Mouse (Mus musculus) MEL (cell line): ENCODE data around the gene Vcan. TPM values are rescaled to one million over a fixed set of nuclear protein-coding genes. Genes with fewer than 3 reads are reported as not detected.

Experiments used
- DNase-seq: peaks from one replicate; pipeline ENCODE4 v3.0.0; 2011; ENCODE audit warnings: low read depth, low spot score
- H3K27ac ChIP-seq: 2 replicates; pipeline ENCODE4 v1.5.1; 2012; ENCODE audit warnings: low read depth, mild to moderate bottlenecking, control low read depth, low read length, moderate library complexity; ENCODE audit not compliant: control insufficient read depth
- H3K27me3 ChIP-seq, 2 experiments: fragments of 150-350 bp in 1 of 2; sonication (generic) in 1 of 2; 2 replicates each; pipeline ENCODE4 v1.6.1; 2012; ENCODE audit warnings: low read length in 2 of 2, mild to moderate bottlenecking in 2 of 2, improper control_type of control experiment in 1 of 2, moderate library complexity in 1 of 2; ENCODE audit not compliant: insufficient read depth in 2 of 2, control insufficient read depth in 1 of 2
- H3K36me3 ChIP-seq, 2 experiments: 2 replicates each; pipeline ENCODE4 v1.6.1; 2012 to 2014; ENCODE audit warnings: low read length in 2 of 2, improper control_type of control experiment in 1 of 2, inconsistent platforms in 1 of 2, mild to moderate bottlenecking in 1 of 2; ENCODE audit not compliant: insufficient read depth in 2 of 2, control insufficient read depth in 1 of 2
- H3K4me1 ChIP-seq, 2 experiments: fragments of 150-350 bp in 1 of 2; sonication (generic) in 1 of 2; 2 replicates each; pipeline ENCODE4 v1.6.1; 2012; ENCODE audit warnings: low read length in 2 of 2, improper control_type of control experiment in 1 of 2, mild to moderate bottlenecking in 1 of 2; ENCODE audit not compliant: insufficient read depth in 2 of 2, control insufficient read depth in 1 of 2
- H3K4me3 ChIP-seq, 2 experiments: fragments of 150-350 bp in 1 of 2; sonication (generic) in 1 of 2; 2 replicates each; pipeline ENCODE4 v1.5.1; 2012; ENCODE audit warnings: low read depth in 2 of 2, low read length in 2 of 2, mild to moderate bottlenecking in 2 of 2, moderate library complexity in 2 of 2, control low read depth in 1 of 2, improper control_type of control experiment in 1 of 2; ENCODE audit not compliant: control insufficient read depth in 1 of 2, insufficient read depth in 1 of 2
- H3K79me2 ChIP-seq: 2 replicates; pipeline ENCODE4 v1.6.1; 2012; ENCODE audit warnings: mild to moderate bottlenecking, low read length, moderate library complexity; ENCODE audit not compliant: control insufficient read depth, poor library complexity, insufficient read depth
- H3K9ac ChIP-seq: 2 replicates; pipeline ENCODE4 v1.6.1; 2012; ENCODE audit warnings: low read depth, mild to moderate bottlenecking, control low read depth, low read length, moderate library complexity; ENCODE audit not compliant: control insufficient read depth, poor library complexity, severe bottlenecking
- H3K9me3 ChIP-seq: fragments of 150-350 bp; sonication (generic); replicated peaks from 2 replicates; pipeline ENCODE4 v1.6.1; 2012; ENCODE audit warnings: mild to moderate bottlenecking, low read length, improper control_type of control experiment, moderate library complexity; ENCODE audit not compliant: insufficient read depth
- E2F4 ChIP-seq: IDR thresholded peaks from 2 replicates; pipeline ENCODE4 v1.6.1; 2011; ENCODE audit warnings: low read depth, low read length, improper control_type of control experiment, borderline replicate concordance
- ELF1 ChIP-seq: IDR thresholded peaks from 2 replicates; pipeline ENCODE4 v1.6.1; 2014; ENCODE audit warnings: low read depth, mild to moderate bottlenecking, inconsistent platforms, low read length, improper control_type of control experiment, moderate library complexity
- EP300 ChIP-seq, 2 experiments: IDR thresholded peaks; 2 replicates each; pipeline ENCODE4 v1.6.1; 2011; ENCODE audit warnings: improper control_type of control experiment in 2 of 2, low read length in 2 of 2, low read depth in 1 of 2, mild to moderate bottlenecking in 1 of 2
- GABPA ChIP-seq: IDR thresholded peaks from 2 replicates; pipeline ENCODE4 v1.6.1; 2012; ENCODE audit warnings: low read depth, mild to moderate bottlenecking, inconsistent platforms, low read length, improper control_type of control experiment, moderate library complexity
- GATA1 ChIP-seq: IDR thresholded peaks from 2 replicates; pipeline ENCODE4 v1.6.1; 2011; ENCODE audit warnings: low read depth, low read length, improper control_type of control experiment
- HCFC1 ChIP-seq: IDR thresholded peaks from 2 replicates; pipeline ENCODE4 v1.6.1; 2012; ENCODE audit warnings: low read depth, mild to moderate bottlenecking, inconsistent platforms, low read length, improper control_type of control experiment, moderate library complexity
- KAT2A ChIP-seq: conservative IDR thresholded peaks from 2 replicates; pipeline ENCODE4 v1.6.1; 2012; ENCODE audit warnings: low read depth, low read length, improper control_type of control experiment, inconsistent platforms
- MAZ ChIP-seq: IDR thresholded peaks from 2 replicates; pipeline ENCODE4 v1.6.1; 2012; ENCODE audit warnings: low read depth, mild to moderate bottlenecking, inconsistent platforms, low read length, improper control_type of control experiment
- MEF2A ChIP-seq: IDR thresholded peaks from 2 replicates; pipeline ENCODE4 v1.6.1; 2014; ENCODE audit warnings: low read depth, mild to moderate bottlenecking, inconsistent platforms, low read length, improper control_type of control experiment; ENCODE audit not compliant: poor library complexity, insufficient replicate concordance, severe bottlenecking; ENCODE audit errors: extremely low read depth
- MYC ChIP-seq: IDR thresholded peaks from 2 replicates; pipeline ENCODE4 v1.6.1; 2011; ENCODE audit warnings: low read depth, mild to moderate bottlenecking, low read length, improper control_type of control experiment, moderate library complexity
- NELFE ChIP-seq: IDR thresholded peaks from 2 replicates; pipeline ENCODE4 v1.6.1; 2011; ENCODE audit warnings: low read depth, low read length, improper control_type of control experiment
- NRF1 ChIP-seq: IDR thresholded peaks from 2 replicates; pipeline ENCODE4 v1.6.1; 2014; ENCODE audit warnings: low read depth, mild to moderate bottlenecking, inconsistent platforms, low read length, improper control_type of control experiment, moderate library complexity; ENCODE audit not compliant: poor library complexity, insufficient read depth, severe bottlenecking
- POLR2AphosphoS2 ChIP-seq: IDR thresholded peaks from 2 replicates; pipeline ENCODE4 v1.6.1; 2011; ENCODE audit warnings: low read length, improper control_type of control experiment
- RCOR1 ChIP-seq: IDR thresholded peaks from 2 replicates; pipeline ENCODE4 v1.6.1; 2012; ENCODE audit warnings: low read depth, mild to moderate bottlenecking, inconsistent platforms, low read length, improper control_type of control experiment
- SIN3A ChIP-seq: IDR thresholded peaks from 2 replicates; pipeline ENCODE4 v1.6.1; 2012; ENCODE audit warnings: low read length, improper control_type of control experiment, inconsistent platforms
- SMC3 ChIP-seq: IDR thresholded peaks from 2 replicates; pipeline ENCODE4 v1.6.1; 2011; ENCODE audit warnings: low read depth, low read length, improper control_type of control experiment
- TBP ChIP-seq: IDR thresholded peaks from 2 replicates; pipeline ENCODE4 v1.8.0; 2011; ENCODE audit warnings: low read depth, low read length, improper control_type of control experiment
- TCF12 ChIP-seq: IDR thresholded peaks from 2 replicates; pipeline ENCODE4 v1.6.1; 2014; ENCODE audit warnings: low read depth, mild to moderate bottlenecking, inconsistent platforms, low read length, improper control_type of control experiment, moderate library complexity
- USF2 ChIP-seq, 2 experiments: IDR thresholded peaks; 2 replicates each; pipeline ENCODE4 v1.6.1; 2011 to 2012; ENCODE audit warnings: improper control_type of control experiment in 2 of 2, low read length in 2 of 2, borderline replicate concordance in 1 of 2, inconsistent platforms in 1 of 2, low read depth in 1 of 2, mild to moderate bottlenecking in 1 of 2; ENCODE audit not compliant: insufficient read depth in 1 of 2
- ZC3H11A ChIP-seq: IDR thresholded peaks from 2 replicates; pipeline ENCODE4 v1.6.1; 2012; ENCODE audit warnings: low read depth, mild to moderate bottlenecking, inconsistent platforms, low read length, improper control_type of control experiment
- ZNF384 ChIP-seq: IDR thresholded peaks from 2 replicates; pipeline ENCODE4 v1.6.1; 2012; ENCODE audit warnings: low read depth, mild to moderate bottlenecking, inconsistent platforms, low read length, improper control_type of control experiment
- polyA plus RNA-seq, 2 experiments: library from polyadenylated mRNA; stranded (reverse) in 1 of 2; unstranded in 1 of 2; fragments of >175 nt in 1 of 2; fragments of >200 nt in 1 of 2; gene quantifications; 2 replicates each; pipeline versions ENCODE4 v1.2.1 to v1.2.4; 2012; ENCODE audit warnings: low replicate concordance in 2 of 2, low read depth in 1 of 2; ENCODE audit not compliant: insufficient read length in 2 of 2, insufficient read depth in 1 of 2, missing spikeins in 1 of 2
- total RNA-seq: library from RNA; depleted of rRNA; stranded (reverse); fragments of 300-350 nt; gene quantifications from 2 replicates; pipeline ENCODE4 v1.2.3, GENCODE M21; 2012

Vcan gene
- total and polyA plus RNA-seq, 3 experiments, result 0.10 TPM; not detected in 2

GRCm38 (mm10) chr13:89661688-89662087, 80.6 kb downstream of the Vcan start:
- no peaks in the 10 kb centered on the region for H3K36me3 ChIP-seq
- DNase-seq, result no peak
- no peaks in the 10 kb centered on the region for H3K79me2 ChIP-seq
- no peaks in the 10 kb centered on the region for H3K4me1 ChIP-seq
- H3K27ac ChIP-seq, result no peak overlapping the region
- no peak overlapping the region for H3K4me3 ChIP-seq
- H3K9me3 ChIP-seq, result no peaks in the 10 kb centered on the region
- no peak overlapping the region for H3K9ac ChIP-seq
- no peaks in the 10 kb centered on the region for H3K27me3 ChIP-seq
- no peak for TF ChIP-seq NELFE
- no peak for TF ChIP-seq SMC3
- TF ChIP-seq MAZ, result no peak
- TF ChIP-seq MEF2A, result no peak
- TF ChIP-seq RCOR1, result no peak
- no peak for TF ChIP-seq GATA1
- no peak for TF ChIP-seq MYC
- TF ChIP-seq POLR2AphosphoS2, result no peak
- no peak for TF ChIP-seq ZC3H11A
- TF ChIP-seq SIN3A, result no peak
- no peak for TF ChIP-seq HCFC1
- TF ChIP-seq ZNF384, result no peak
- TF ChIP-seq TBP, result no peak
- no peak for TF ChIP-seq E2F4
- no peak for TF ChIP-seq KAT2A
- TF ChIP-seq ELF1, result no peak
- TF ChIP-seq, all 39 proteins: peak for 0

DNA sequence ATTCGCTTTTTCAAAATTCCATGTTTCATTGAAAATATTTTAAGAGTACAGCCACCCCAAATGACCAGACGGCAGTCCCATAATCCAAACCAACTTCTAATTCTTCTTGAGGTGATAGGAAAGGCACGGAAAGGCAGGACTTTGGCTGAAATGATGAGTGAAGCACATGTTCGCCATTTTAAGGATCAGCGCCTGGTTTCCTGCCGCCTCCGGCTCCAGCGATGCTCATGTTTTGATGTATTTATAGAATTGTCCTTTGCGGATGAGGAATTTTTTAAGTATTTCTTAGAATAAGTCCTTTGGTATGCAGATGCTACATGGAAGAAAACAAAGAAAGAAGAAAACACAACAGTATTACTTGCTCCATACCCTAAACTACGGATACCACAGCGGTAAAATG, 85.3 kb downstream of the Vcan start:
- H3K79me2 ChIP-seq, result no peaks in the 10 kb centered on the region
- H3K9me3 ChIP-seq, result no peaks in the 10 kb centered on the region
- TF ChIP-seq ZNF384 (no peak), NRF1 (no peak), HCFC1 (no peak), TCF12 (no peak), NELFE (no peak), EP300 (IDR thresholded peaks at IDR 0.05; ENCODE audit: low read depth in 1 of 2, low read length in 2 of 2) (no peak), POLR2AphosphoS2 (no peak), MEF2A (no peak), GABPA (no peak), USF2 (IDR thresholded peaks at IDR 0.05; ENCODE audit: borderline replicate concordance in 1 of 2, insufficient read depth in 1 of 2, low read depth in 1 of 2, low read length in 2 of 2) (no peak), MAZ (no peak), ELF1 (no peak)
- H3K27ac ChIP-seq, result no peak overlapping the region
- H3K4me3 ChIP-seq, result no peak overlapping the region
- H3K9ac ChIP-seq, result no peak overlapping the region
- no peak for DNase-seq
- H3K36me3 ChIP-seq, result peaks cover 0 to 3% of the 10 kb centered on the region in 2 experiments; a peak in 2 of 4 replicates
- H3K4me1 ChIP-seq, result peaks cover 0 to 3% of the 10 kb centered on the region in 2 experiments; a peak in 1 of 4 replicates
- H3K27me3 ChIP-seq, result no peaks in the 10 kb centered on the region
